Mouse (Mus musculus) small intestine, adult 2 months (tissue): ENCODE results near the gene Mrln. TPM values are rescaled to one million over a fixed set of nuclear protein-coding genes. Genes with fewer than 3 reads are reported as not detected.
A peak's percentile ranks its signal among the peaks of the same experiment; 100 is the strongest.

Source experiments
- H3K27ac ChIP-seq: fragments of 200-500 bp; 2 replicates; pipeline ENCODE4 v1.5.1; 2012; ENCODE audit warnings: low read depth, low read length, control low read depth, inconsistent platforms; ENCODE audit not compliant: insufficient read depth
- H3K27me3 ChIP-seq: fragments of 200-500 bp; 2 replicates; pipeline ENCODE4 v1.6.1; 2012; ENCODE audit warnings: mild to moderate bottlenecking, moderate library complexity, low read length, inconsistent platforms; ENCODE audit not compliant: control insufficient read depth, insufficient read depth
- H3K36me3 ChIP-seq: fragments of 200-500 bp; 2 replicates; pipeline ENCODE4 v1.6.1; 2012; ENCODE audit warnings: mild to moderate bottlenecking, low read length, control low read depth, inconsistent platforms; ENCODE audit not compliant: control insufficient read depth, insufficient read depth
- H3K4me1 ChIP-seq: fragments of 200-500 bp; 2 replicates; pipeline ENCODE4 v1.6.1; 2012; ENCODE audit warnings: low read length, inconsistent platforms, mixed read lengths; ENCODE audit not compliant: control insufficient read depth, insufficient read depth, insufficient read length
- H3K4me3 ChIP-seq: fragments of 200-500 bp; 2 replicates; pipeline ENCODE4 v1.5.1; 2012; ENCODE audit warnings: low read depth, mild to moderate bottlenecking, control low read depth, inconsistent platforms, low read length, moderate library complexity
- CTCF ChIP-seq: fragments of 200-500 bp; IDR thresholded peaks from 2 replicates; pipeline ENCODE4 v1.5.1; 2012; ENCODE audit warnings: low read depth, mild to moderate bottlenecking, control low read depth, inconsistent platforms, low read length, moderate library complexity, mixed read lengths; ENCODE audit not compliant: insufficient replicate concordance, insufficient read length; ENCODE audit errors: extremely low read depth
- POLR2A ChIP-seq: fragments of 200-500 bp; IDR thresholded peaks from 2 replicates; pipeline ENCODE4 v1.6.1; 2012; ENCODE audit warnings: low read depth, mild to moderate bottlenecking, control low read depth, inconsistent platforms, low read length, moderate library complexity
- WGBS: fragments of 180-500 bp; shearing (Covaris S2); methylation state at CpG from one replicate; pipeline ENCODE4 v1.1.7; 2018; 5-methylcytosine and 5-hydroxymethylcytosine counted together
- polyA plus RNA-seq: library from polyadenylated mRNA; depleted of rRNA; stranded (reverse); fragments of >200 nt; gene quantifications from 2 replicates; pipeline ENCODE4 v1.2.3, GENCODE M21; 2012

The Mrln gene
- polyA plus RNA-seq, 1 experiment, result not detected

DNA sequence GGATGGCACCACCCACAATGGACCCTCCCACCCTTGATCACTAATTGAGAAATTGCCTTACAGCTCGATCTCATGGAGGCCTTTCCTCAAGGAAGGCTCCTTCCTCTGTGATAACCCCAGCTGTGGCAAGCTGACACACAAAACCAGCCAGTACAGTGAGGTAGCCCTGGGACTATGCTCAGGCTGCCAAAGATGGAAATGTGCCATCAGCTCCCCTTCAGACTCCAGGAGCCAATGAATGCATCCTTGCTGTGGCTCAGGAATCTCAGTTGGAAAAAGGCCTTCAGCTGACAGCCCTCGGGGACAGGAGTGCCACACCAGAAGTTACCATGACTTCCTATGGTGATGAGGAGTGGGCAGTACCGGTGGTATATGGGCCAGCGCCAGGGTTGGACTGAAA lies 50.2 kb downstream of the Mrln start:
- TF ChIP-seq CTCF (no peak), POLR2A (no peak)
- Histone ChIP-seq H3K4me3 (no peak overlapping the region), H3K36me3 (no peaks in the 10 kb centered on the region), H3K27me3 (no peaks in the 10 kb centered on the region), H3K27ac (no peak overlapping the region), H3K4me1 (no peaks in the 10 kb centered on the region)
- 75% methylated on average over 4 of the region's 4 CpGs for WGBS

DNA sequence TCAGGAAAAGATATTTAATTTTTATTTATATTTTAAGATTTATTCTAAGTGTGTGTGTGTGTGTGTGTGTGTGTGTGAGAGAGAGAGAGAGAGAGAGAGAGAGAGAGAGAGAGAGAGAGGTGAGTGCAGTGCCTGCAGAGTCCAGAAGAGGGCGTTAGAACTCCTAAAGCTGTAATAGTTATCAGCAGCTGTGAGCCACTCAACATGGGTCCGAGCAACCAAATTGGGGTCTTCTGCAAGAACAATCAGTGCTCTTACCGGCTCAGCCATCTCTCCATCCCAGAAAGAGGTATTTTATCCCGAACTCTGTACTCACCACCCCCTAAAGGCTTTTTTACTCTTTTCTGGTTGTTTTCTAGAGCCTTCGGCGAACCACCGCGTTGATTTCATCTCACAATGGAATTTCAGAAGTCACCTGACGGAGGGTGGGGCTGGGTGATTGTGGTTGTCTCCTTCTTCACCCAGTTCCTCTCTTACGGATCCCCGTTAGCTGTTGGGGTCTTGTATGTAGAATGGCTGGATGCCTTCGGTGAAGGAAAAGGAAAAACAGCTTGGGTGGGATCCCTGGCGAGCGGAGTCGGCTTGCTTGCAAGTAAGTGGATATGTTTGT lies 51.2 kb downstream of the Mrln start:
- WGBS, result 87% methylated on average over 15 of the region's 15 CpGs
- no peak for TF ChIP-seq CTCF
- TF ChIP-seq POLR2A, result no peak
- Histone ChIP-seq H3K4me3 (no peak overlapping the region), H3K4me1 (no peaks in the 10 kb centered on the region), H3K36me3 (no peaks in the 10 kb centered on the region), H3K27me3 (no peaks in the 10 kb centered on the region), H3K27ac (no peak overlapping the region)

DNA sequence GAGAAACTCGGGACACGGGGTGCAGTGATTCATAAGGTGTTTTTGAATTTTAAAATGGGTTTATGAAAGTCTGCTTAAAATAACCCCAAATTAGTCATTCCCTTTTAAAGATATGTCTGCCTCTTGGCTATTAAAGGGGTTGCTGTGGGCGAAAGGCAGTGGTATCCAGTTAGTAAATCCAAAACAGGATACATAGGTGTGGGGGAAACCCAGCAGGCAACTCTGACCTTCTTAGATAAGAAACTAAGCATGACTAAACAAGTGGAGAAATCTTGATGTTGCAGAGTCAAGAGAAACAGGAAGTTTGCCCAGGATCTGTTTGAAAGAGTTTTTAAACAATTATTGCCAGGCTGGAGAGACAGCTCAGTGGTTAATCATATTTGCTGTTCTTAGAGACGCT lies 52.6 kb downstream of the Mrln start:
- Histone ChIP-seq H3K27ac (no peak overlapping the region), H3K27me3 (no peaks in the 10 kb centered on the region), H3K4me1 (no peaks in the 10 kb centered on the region), H3K4me3 (no peak overlapping the region), H3K36me3 (no peaks in the 10 kb centered on the region)
- TF ChIP-seq POLR2A (no peak), CTCF (no peak)
- 46% methylated on average over 4 of the region's 4 CpGs for WGBS

DNA sequence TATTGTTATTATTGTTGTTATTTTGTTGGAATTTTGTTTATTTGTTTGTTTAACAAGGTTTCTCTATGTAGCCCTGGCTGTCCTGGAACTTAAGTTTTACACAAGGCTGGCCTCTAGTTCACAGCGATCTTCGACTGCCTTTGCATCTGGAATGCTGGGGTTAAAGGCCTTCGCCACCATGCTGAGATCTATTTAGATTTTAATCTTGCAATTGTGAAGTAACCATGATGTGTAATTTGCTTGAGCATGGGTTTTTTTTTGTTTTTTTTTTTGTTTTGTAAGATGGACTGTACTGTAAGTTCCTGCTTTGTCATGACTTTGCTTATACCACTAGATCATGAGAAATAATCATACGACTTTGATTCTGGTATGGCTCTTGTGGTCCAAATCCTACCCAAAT lies 56.4 kb downstream of the Mrln start:
- Histone ChIP-seq H3K36me3 (no peaks in the 10 kb centered on the region), H3K4me1 (no peaks in the 10 kb centered on the region; the same call in 1 of the 2 replicates), H3K4me3 (no peak overlapping the region), H3K27ac (no peak overlapping the region), H3K27me3 (no peaks in the 10 kb centered on the region)
- WGBS, result 79% methylated on average over 4 of the region's 4 CpGs
- TF ChIP-seq CTCF (no peak), POLR2A (no peak)

DNA sequence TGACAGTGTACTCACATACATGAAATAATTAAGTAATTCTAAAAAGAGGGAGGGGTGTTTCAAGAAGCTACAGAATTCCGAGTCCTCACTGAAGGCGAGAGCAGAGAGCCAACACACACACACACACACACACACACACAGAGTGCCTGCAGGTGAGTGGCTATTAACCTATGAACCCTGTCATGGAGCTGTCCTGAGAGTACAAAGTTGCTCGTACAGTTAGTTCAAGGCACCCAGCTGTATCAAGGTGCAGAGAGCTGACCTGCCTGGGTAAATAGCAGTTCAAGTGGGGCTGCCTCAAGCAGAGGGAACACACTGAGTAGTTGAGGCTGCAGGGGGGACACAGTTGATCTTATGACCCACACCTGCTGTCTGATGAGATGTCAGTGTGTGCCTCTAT lies 57.6 kb downstream of the Mrln start:
- Histone ChIP-seq H3K27me3 (no peaks in the 10 kb centered on the region), H3K27ac (peak overlapping the region; percentile 49; the same call in 1 of the 2 replicates), H3K4me1 (no peaks in the 10 kb centered on the region; the same call in 1 of the 2 replicates), H3K4me3 (no peak overlapping the region), H3K36me3 (no peaks in the 10 kb centered on the region)
- 40% methylated on average over 3 of the region's 3 CpGs for WGBS
- no peak for TF ChIP-seq POLR2A
- no peak for TF ChIP-seq CTCF

DNA sequence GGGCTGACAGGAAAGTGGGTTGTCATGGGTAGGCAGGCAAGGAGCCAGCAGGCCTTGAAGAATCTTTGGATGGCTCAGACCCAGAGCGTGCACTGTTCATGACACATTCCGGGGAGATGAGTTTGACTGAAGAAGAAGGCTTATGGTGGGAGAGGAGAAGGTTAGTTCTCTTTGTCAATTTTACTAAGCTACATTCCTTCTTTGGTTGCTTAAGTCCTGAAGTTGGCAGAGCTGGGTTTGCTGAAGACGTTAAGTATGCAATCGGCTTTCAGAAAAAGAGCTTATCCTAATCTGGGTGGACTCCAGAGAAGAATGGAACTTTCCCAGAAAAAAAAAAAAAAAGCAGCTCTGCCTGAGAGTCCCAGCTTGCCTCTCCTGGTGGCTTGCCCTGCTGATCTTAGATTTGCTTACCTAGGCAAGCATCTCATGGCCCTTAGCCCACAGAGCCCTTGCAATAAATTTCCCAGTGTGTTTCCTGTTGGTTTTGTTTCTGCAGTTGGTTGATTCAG lies 59.3 kb downstream of the Mrln start:
- WGBS, result 72% methylated on average over 4 of the region's 4 CpGs
- TF ChIP-seq POLR2A (no peak), CTCF (no peak)
- Histone ChIP-seq H3K27me3 (no peaks in the 10 kb centered on the region), H3K4me3 (no peak overlapping the region), H3K4me1 (peaks cover under 1% of the 10 kb centered on the region; the same call in 1 of the 2 replicates), H3K36me3 (no peaks in the 10 kb centered on the region; the same call in 1 of the 2 replicates), H3K27ac (no peak overlapping the region)

DNA sequence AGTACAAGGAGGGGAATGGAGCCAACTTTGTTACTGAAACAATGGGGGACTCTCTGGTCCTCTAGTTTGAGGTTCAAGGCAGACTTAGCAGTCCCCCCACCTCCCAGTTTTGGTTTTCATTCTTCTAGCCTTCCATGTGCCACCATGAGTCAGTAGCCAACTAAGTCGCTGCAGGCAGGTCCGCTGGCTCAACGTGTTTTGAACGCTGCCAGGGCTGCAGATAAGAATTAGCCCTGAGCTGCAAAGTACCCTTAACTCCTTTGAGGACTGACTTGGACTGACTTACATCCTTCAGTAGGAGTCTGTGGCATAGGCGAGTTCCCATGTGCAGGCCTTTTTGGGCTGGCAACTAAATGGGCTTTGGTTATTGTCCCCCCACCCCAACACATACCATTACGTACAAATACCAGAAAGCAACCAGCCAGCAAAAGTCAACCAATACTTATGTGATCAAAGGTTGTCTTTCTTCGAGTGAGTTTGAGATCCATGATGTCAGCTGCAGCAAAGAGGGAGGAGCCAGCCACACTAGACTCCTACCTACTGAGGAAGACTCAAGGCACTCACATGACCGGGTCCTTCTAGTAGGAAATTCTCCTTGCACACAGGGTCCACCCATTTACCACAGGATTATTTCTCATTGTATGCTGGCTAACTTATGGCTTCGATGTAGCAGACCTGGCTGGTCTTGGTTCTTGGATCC lies 60.0 kb downstream of the Mrln start:
- 49% methylated on average over 9 of the region's 9 CpGs for WGBS
- Histone ChIP-seq H3K27me3 (no peaks in the 10 kb centered on the region), H3K4me3 (no peak overlapping the region), H3K27ac (no peak overlapping the region; the same call in 1 of the 2 replicates), H3K36me3 (no peaks in the 10 kb centered on the region; the same call in 1 of the 2 replicates), H3K4me1 (peaks cover 4% of the 10 kb centered on the region; the same call in 1 of the 2 replicates)
- TF ChIP-seq POLR2A (no peak), CTCF (no peak)
